Mouse (Mus musculus) gastrocnemius, postnatal 4 days (tissue): ENCODE results near the gene Med9. TPM values are rescaled to one million over a fixed set of nuclear protein-coding genes. Genes with fewer than 3 reads are reported as not detected.

Experiments used
- DNase-seq, 2 experiments: peaks; one replicate each; pipeline ENCODE4 v3.0.0; 2021 to 2022; ENCODE audit warnings: low spot score in 2 of 2, mixed read lengths in 2 of 2
- long read RNA-seq, 2 experiments: library from polyadenylated mRNA; stranded (forward); transcript quantifications; one replicate each; pipeline ENCODE4 v2.0.0; 2021
- total RNA-seq, 2 experiments: library from RNA; stranded (reverse); gene quantifications; 2 replicates each; pipeline ENCODE4 v1.2.3; 2021

The Med9 gene
- total RNA-seq: 10 to 100 TPM; 20.1 to 21.9 TPM
- long read RNA-seq, experiment 1, transcript Med9-201 (2 exons, 1,920 nt): major isoform, 50 of 59 reads
- long read RNA-seq, experiment 1, partial matches to known transcripts: 9 of 59 reads
- long read RNA-seq, experiment 1, other reads (novel, unspliced or antisense): 0 of 59 reads
- long read RNA-seq, experiment 2, transcript Med9-201 (2 exons, 1,920 nt): major isoform, 49 of 59 reads
- long read RNA-seq, experiment 2, partial matches to known transcripts: 10 of 59 reads
- long read RNA-seq, experiment 2, other reads (novel, unspliced or antisense): 0 of 59 reads

DNA sequence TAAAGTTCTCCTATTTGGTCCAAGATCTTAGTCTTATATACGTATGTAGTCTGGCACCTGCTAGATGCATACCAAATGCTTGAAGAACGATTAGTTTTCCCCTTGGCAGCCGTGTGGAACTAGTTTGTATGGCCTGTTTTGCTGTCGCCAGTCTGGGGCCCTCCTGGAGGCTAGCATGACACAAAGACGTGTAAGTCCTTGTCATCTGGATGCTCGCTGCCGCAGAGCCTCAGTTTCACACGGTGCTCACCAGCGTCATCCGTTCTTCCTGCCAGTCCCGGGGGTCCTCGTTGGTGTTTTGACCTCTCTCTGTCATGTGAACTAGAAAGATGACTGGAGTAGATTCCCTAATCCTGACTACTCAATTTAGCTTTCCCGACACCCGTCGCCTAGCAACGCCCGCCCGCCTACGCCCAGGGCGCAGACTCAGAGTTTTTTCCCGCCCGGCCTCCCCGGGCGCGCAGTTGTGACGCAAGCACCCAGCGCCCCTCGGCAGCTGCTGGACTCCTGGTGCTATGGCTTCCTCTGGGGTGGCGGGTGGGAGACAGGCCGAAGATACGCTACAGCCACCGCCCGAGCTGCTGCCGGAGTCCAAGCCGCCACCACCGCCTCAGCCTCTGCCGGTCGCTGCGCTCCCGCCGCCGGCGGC, at the start of gene Med9:
Gene Med9, plus strand, starts transcription at position 455 of the 649 bp plus-strand sequence.
- DNase-seq: peak; percentile 94 to 95

DNA sequence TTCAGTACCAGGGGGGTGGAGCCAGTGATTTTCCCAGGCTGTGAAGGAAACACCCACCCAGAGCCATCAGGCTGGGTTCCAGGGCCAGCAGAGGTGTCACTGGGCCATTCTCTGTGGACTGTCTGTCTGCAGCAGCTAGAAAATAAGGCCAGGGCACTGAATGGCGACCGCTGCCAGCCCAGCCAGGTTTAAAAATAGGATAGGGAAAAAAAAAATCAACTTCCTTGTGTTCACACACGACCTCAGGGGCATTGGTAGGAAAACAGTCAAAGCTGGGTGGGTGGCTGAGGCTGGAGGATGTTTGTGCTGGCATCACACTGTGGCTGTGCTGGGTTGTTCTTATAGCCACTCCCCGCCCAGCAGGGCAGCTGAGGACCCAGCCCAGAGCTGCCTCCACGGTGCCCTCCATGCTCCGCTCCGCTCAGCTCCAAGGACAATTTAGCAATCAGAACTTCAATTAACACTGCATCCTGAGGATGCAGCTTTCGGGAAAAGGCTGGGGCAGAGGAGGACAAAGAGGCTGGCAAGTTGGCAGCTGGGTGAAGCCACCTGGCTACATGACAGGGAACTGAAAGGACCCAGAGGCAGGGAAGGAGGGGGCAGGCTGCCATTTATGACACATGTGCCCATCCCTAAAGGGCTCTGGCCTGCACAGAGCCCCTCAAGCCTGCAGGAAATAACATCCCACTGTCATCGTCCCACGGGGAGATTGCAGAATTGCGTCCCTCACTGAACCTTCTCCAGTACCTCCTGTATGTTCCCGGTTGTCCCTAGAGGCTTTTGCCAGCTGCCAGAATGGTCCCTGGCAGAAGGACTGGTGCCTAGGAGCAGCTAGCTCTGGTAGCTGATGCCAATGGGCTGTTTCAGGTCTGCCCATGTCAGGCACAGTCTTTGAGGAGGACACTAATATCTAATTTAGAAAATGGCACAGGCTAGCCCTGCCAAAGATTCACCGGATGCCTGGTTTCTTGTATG, 48.0 kb upstream of the Med9 start:
- no peak for DNase-seq

- DNase-seq: no peak
Measured at GRCm38 (mm10) chr11:59900995-59901394, 47.0 kb upstream of the Med9 start.

- no peak for DNase-seq
Measured at GRCm38 (mm10) chr11:59902045-59902726, 45.8 kb upstream of the Med9 start.

DNA sequence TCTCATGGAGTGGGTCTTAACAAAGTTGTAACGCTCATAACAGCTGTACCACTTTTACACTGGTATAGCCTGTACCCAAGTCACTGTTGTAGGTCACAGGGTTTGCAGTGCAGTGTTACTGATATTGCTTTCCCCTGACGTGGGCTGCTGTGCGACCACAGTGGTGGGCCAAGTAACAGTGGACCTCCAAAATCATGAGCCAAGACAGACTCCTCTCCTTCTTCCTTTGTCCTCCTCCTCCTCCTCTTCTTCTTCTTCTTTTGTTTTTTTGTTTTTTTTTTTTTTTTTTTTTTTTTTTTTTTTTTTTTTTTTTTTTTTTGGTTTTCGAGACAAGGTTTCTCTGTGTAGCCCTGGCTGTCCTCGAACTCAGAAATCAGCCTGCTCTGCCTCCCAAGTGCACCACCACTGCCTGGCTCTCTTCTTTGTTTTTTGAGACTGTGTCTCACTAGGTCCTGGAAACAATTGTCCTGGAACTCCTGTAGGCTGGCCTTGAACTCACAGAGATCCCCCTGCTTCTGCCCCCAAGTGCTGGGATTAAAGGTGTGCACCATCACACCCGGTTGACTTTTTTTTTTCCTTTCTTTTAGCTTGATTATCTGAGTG, 41.4 kb upstream of the Med9 start:
- no peak for DNase-seq

GRCm38 (mm10) chr11:59908446-59908845, 39.6 kb upstream of the Med9 start:
- DNase-seq: no peak

- no peak for DNase-seq
Measured at GRCm38 (mm10) chr11:59910586-59910985, 37.4 kb upstream of the Med9 start.

GRCm38 (mm10) chr11:59911523-59911922, 36.5 kb upstream of the Med9 start:
- no peak for DNase-seq

DNA sequence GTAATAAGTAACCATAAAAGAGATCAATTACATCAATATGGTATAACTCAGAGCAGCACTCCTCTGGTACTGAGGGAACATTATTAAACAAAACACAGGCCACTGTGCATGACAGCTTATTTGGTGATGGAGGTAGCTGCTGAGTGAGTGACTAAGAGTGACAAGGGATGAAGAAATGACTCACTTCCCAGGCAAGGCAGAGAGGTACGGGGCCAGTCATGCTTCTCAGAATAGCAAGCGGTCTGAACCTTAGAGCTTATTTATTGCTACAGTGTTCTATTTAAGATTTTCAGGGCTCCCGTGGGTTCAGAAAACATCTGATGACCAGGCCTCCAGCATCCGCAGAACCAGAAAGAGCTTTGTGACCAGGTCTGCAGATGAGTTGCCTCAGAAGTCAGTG, 34.3 kb upstream of the Med9 start:
- no peak for DNase-seq

GRCm38 (mm10) chr11:59918014-59918413, 30.0 kb upstream of the Med9 start:
- DNase-seq: no peak

DNA sequence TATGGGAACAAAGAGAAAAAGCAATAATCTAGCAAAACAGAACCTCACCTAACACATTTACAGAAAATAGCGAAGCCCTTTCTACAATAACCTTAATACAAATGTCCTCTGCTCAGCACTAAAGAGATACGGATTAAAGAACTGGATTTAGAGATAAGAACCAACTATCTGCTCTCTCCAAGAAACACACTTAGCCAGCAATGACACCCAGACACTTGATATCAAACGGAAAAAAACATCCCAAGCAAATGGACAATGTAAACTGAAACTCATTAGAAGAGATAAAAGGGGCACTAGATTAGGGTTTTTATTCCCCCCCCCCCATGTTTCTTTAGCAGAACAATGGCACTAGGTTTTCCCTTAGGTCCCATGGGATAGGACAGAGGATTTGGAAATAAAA, 28.6 kb upstream of the Med9 start:
- DNase-seq: no peak

DNA sequence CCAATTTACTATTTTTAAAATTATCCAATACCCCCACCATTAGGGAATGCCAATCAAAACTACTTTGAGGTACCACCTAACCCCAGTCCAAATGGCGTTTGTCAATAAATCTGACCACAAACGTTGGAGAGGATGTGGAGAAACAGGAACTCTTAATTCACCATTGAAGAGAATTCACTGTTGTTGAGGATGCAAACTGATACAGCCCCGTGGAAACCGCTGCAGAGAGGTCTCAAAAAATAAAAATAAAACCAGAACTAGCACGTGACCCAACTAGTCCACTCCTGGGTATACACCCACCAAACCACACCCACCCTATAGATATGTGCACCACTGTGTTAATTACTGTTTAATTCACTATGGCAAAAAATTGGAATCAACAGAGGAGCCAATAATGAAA, 27.7 kb upstream of the Med9 start:
- no peak for DNase-seq

GRCm38 (mm10) chr11:59921265-59921664, 26.7 kb upstream of the Med9 start:
- no peak for DNase-seq

DNA sequence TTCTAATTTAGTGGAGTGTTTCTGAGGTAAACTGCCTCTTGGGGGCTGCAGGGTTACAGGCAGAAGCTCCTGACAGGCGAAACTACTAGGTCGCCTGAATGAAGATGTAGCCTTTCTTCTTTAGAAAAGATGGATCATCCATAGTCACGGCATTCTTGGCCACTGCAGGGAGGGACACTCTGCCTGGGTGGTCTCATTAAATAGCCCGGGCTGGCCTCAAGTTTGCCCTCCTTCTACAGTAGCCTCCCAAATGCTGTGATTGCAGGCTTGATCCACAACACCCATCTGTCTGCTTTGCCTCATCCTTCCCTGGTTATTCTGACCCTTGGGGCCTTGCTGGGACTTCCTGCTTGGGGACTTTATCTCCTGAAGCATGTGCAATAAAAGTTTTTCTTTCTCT, 18.0 kb upstream of the Med9 start:
- no peak for DNase-seq

GRCm38 (mm10) chr11:59932560-59933337, 15.3 kb upstream of the Med9 start:
- no peak for DNase-seq

GRCm38 (mm10) chr11:59933943-59934342, 14.1 kb upstream of the Med9 start:
- no peak for DNase-seq

DNA sequence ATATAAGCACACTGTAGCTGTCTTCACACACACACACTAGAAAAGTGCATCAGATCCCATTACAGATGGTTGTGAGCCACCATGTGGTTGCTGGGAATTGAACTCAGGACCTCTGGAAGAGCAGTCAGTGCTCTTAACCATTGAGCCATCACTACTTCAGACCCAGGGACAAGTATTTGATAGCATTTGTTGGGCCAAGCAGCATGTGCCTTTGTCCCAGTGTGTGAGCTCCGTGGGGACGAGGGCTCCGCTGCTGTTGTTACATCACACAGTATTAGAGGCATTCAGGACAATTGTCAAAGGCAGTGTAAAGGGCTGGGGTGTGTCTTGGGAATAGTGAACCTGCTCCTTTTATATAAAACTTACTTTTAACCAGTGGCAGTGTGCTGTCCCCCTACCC, 11.0 kb upstream of the Med9 start:
- no peak for DNase-seq

DNA sequence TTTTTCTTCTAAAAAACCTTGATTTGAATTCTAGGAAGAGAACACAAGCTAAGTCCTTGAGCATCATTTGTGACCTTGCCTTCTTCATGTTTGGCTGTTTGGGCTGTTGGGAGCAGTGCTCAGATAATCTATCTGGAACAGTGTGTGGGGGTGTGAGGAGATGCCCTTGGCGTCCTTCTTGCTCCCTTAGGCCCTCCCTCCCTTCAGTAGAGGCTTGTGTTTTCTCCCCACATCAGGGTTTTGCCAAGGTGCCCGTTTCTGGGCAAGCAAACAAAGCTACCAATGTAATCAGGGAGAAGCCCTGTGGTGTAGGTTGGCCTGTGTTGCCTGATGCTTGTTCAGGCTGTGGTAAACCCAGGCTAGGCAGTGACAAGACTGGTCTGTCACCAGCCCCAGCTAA, 10.4 kb upstream of the Med9 start:
- DNase-seq: no peak

DNA sequence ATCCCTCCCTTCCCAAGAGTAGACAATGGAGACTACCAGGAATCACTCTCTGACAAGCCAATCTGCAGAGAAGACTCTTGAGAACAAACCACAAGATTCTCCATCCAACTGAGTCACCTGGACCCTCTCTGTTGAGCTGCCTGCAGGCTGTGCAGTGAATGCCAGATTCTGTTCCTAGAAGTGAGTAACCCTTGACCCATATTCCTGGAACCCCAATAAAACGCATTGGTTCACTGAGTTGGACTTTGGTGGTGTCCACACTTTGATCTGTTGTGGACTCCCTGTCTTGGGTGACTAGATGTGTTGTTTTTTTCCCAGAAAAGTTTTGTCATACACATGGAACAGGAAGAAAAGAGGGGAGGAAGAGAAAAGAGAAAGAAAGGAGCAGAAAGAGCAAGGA, 8.2 kb upstream of the Med9 start:
- DNase-seq: no peak

- DNase-seq: no peak
Measured at GRCm38 (mm10) chr11:59940645-59941044, 7.4 kb upstream of the Med9 start.
